Mouse (Mus musculus) c-Kit-positive CD71-positive TER-119-negative erythroid progenitor cells, embryonic 14.5 days (primary cell): ENCODE measurements around the gene Chrnb1.
A peak's percentile ranks its signal among the peaks of the same experiment; 100 is the strongest.

ENCODE experiments used
- DNase-seq: peaks from one replicate; pipeline ENCODE4 v3.0.0-alpha.2; 2013; ENCODE audit warnings: low read depth

Gene Chrnb1

DNA sequence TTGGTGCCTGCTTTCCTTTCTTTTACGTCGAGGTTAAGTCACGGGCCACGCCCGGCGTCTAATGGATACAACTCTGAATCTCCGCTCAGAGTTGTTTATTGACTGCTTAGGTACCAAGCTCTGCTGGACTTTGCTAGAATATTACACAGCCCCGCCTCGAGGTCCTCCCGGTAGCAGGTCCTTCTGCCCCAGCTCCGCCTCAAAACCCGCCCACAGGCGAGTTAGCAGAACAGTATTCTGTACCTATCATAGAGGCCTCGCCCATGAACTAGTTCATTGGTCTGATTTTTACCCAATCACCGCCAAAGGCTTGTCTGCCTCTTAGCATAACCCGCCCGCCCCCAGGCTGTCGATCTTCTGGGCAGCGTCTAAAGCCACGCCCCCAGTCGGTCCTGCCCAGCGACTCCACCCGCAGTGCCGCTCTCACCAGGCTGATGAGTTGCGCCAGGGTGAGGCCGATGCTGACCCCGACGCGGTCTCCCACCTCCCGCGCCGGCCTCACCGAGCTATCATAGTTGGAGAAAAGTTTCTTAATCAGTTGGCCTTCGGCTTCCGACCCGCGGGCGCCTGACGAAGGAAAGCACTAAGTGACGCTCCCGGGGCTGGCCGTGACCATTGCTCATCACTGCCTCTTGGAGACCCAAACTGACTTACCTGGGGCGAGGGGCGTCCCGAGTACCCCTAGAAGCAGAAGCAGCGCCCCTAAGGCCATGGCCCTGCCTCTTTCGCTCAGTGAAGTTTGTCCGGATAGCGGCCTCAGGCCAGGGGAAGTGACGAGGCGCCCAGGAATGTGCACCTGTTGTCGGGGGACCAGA lies at the start of gene Chrnb1:
TSS of gene Chrnb1 (minus strand) at position 776 of the 815 bp plus-strand sequence.
- peak; percentile 96 for DNase-seq

GRCm38 (mm10) chr11:69838714-69839104 lies 43.0 kb upstream of the Chrnb1 start:
- DNase-seq = no peak

DNA sequence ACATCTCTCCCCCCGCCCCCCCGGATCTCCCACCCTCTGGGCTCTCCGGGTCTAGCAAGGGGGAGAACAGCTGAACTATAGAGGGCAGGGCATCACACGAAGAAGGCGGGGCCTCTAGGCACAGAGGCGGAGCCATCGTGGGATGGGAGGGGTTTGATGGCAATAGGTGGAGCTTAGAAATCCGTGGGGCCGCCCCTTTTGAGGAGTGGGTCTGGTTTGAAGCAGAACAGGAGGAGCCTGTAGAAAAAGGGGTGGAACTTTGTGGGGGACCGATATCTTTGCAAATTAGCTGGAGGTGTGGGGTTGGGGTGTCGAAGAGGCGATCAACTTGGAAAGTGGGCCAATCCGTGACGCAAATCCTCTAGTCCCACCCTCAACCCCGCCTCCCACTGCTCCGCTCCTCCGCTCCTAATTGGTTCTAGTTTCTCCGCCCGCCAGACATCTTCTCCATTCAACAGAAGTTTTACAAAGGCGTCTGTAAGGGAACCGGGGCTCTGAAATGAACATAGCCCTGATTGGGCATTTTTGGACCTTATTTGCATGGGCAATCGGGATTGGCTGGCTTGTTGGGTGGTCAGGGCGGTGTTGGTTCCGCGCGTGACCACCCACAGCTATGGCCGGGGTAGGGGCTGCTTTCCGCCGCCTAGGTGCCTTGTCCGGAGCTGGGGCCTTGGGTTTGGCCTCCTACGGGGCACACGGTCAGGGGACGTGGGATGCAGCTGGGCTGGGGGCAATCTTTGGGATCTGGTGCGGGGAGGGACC lies 42.4 kb upstream of the Chrnb1 start, which contains the start of gene Tmem256:
TSS of gene Tmem256 (plus strand) at position 563 of the 762 bp plus-strand sequence.
- DNase-seq = peak; percentile 97

DNA sequence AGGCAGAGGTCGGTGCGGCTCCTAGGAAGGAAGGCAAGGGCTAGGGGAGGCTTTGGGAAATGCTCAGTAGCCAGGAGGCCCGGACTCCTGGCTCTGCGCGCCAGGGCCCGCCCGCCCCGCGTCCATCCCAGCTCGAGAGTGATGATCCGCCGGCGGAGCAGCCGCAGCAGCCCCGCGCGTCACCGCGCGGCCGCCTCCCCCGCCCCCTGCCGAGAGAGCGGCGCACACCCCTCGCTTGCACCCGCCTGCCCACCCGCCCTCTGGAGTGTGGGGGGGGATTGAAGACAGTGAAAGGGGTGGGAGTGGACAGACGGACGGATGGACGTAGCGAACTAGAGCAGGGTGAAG lies 41.8 kb upstream of the Chrnb1 start, which contains the start of gene Nlgn2:
TSS of gene Nlgn2 (minus strand) at position 181 of the 348 bp plus-strand sequence.
- no peak for DNase-seq

DNA sequence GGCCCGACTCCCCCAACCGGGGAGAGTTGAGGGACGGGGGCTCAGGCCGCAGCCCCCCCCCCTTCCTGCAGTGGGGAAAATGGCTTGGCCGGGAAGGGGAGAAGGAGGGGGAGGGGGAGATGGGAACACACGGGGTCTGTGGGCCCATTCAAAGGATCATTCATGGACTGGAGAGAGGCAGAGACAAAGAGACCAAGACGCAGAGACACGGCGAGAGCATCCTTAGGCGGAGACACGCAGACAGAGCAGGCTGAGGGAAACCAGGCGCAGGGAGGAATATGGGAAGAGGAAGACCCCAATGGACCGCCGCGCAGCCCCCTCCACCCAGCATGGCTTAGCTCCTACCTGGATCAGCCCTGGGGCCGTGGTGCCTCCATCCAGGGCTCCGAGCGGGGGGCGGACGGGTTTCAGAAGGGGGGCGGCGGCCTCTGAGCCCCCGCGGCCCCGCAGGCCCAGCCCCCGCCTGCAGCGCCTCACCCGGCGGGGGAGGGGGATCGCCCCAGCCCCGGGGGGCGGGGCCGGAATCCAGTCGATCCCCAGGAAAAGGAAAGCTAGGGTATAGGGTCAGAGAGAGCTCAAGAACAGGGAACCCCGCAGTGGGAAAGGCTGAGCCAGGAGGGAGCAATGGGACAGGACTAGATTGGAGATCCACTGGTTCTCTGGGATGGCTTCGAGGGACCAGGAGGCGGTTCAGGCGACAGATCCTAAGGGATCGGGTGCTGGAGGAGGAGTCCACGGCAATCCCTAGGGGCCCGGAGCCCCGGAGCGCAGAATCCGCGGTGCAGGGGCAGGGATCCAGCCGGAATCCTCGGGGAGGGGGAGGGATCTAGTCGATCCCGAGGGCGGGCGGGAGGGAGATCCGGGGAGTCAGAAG lies 41.2 kb upstream of the Chrnb1 start:
- no peak for DNase-seq

DNA sequence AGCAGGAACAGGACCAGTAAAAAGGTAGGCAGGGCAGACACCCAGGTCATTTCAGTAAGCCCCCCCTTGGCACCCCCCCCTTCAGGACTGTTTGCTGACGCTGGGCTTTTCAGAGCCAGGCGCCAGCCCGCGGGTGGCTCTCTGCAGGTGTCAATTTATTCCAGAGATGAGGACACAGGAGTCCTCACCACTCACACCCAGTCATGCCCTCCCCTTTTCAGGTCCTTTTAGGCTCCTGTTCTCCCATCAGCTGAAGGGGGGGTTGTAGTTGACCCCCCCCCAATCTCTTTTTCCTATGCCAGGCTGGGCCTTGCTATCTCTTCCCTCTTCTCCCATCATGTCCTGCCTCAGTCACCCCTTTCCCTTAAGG lies 40.2 kb upstream of the Chrnb1 start:
- DNase-seq = no peak

DNA sequence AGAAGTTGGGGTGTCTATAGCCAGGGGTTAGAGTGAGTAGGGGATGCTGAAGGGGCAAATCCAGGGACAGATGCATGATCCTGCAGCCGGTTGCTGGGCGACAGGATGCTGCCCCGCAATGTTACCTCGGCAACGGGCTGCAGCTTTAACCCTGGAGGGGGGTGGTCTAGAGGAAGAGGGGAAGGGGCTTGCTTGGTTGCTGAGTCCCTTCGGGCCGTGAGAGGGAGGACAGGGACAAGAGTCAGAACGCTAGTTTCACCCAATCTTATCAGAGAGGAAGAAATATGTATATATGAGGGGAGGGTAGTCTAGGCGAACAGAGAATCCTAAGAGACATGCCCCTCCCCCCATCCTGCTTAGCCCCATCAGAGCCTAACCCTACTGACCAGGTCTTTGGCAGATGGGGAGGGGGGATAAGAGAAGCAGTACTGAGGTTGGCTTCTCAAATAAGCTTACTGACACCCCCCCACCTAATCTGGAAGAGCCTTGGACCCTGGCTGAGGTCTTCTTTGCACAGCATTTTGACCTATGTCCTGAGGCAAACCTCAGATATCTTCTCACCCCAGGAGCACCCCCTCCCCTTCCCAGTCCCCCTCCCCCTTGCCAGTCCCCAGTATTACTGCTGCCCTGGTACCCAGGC lies 39.7 kb upstream of the Chrnb1 start:
- DNase-seq = no peak

- DNase-seq = no peak
Measured at GRCm38 (mm10) chr11:69834001-69834549, 38.3 kb upstream of the Chrnb1 start.

- DNase-seq = no peak
Measured at GRCm38 (mm10) chr11:69833554-69833953, 37.8 kb upstream of the Chrnb1 start.

- DNase-seq = no peak
Measured at GRCm38 (mm10) chr11:69828832-69829231, 33.1 kb upstream of the Chrnb1 start.

DNA sequence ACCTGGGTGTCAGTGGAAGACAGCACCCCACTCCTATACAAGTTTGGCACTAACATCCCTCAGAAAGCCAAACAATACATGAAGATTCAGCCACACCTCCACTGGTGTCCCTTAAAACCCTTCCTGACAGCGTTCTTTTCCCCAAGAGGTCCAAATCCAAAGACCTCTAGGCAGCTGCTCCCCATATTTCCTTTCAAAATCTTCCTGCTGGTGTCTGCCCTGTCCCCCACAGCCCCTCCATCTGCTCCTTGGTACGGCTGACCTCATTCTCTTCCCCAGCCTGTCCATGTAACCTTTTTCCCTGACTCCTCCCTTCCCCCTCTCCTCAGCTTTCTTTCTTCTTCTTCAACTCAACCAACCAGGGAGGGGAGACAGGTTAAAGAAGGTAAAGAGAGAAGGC lies 27.7 kb upstream of the Chrnb1 start:
- DNase-seq = no peak

DNA sequence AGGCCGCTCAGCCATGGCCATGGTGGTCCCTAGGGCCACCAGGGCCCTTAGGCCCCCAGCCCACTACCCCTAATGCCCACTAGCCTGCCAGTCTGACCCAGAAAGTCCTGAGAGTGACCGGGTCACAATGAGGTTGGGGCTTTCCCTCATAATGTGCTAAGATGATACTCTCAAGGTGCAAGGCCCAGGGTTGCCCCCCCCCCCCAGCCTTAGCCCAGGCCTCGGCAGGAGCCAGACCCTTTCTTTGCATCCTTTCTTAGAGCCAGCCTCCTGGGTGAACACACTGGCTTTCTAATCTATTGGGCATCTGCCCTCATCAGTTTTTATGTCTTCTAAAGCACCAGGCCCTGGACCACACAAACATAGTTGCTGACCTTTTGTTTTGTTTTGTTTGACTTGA lies 26.3 kb upstream of the Chrnb1 start, which contains the start of gene Spem1:
TSS of gene Spem1 (minus strand) at position 101 of the 400 bp plus-strand sequence.
- no peak for DNase-seq

DNA sequence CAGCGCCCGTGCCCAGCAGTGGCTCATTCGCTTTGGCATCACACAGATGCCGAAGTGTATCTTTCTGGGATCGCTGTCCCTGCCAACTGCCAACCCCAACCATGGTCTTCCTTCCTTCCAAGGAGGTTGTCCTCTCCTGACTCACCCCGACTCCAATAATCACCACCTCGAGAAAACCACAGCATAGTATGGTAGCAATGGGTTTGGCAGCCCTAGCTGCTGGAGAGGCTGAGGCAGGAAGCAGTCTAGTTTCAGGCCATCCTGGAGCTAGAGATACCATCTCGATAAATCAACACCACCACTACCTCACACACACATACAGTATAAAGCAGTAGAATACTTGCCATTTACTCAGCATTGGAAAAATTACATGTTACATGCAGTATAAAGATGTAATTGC lies 23.1 kb upstream of the Chrnb1 start:
- no peak for DNase-seq

DNA sequence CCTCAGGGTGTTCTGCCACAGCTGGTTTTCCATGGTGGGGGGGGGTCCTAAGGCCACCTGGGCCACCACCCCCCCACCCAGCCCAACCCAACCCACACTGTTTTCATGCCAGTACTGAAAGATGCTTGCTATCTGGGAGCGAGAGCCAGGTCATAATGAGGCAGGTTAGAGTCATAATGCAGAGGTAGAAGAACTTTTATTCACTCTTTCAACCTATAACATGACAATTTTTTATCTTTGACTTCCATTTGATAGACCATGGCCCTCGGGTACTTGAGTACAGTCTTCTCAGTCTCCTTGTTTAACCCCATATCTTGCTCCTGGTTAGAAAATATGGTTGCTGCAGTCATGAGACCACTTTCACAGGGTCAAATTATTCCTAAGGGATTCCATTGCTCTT lies 22.6 kb upstream of the Chrnb1 start, which contains the start of gene Spem2:
TSS of gene Spem2 (minus strand) at position 101 of the 400 bp plus-strand sequence.
- no peak for DNase-seq

GRCm38 (mm10) chr11:69816520-69816919 lies 20.8 kb upstream of the Chrnb1 start:
- DNase-seq = no peak

DNA sequence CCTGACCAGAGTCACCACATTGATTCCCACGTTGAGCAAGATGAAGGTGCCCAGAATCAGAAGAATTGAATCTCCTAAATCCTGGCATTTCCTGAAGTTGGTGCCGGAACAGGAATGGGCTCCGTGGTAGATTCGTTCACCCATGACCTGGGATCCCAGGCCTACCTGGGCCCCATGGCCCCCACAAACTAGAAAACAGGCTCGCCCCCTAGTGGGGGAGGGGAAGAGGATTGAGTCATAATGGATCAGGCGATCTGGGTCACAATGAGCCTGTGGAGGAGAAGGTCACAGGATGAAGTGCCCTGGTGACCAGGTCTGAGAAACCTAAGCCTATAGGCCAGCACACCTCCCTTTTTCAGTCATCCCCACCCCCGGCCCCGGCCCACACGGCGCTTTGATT lies 19.4 kb upstream of the Chrnb1 start, which contains the start of gene Gm39566:
TSS of gene Gm39566 (minus strand) at position 144 of the 400 bp plus-strand sequence.
- no peak for DNase-seq

- no peak for DNase-seq
Measured at GRCm38 (mm10) chr11:69810280-69810679, 14.5 kb upstream of the Chrnb1 start.

GRCm38 (mm10) chr11:69807641-69808040 lies 11.9 kb upstream of the Chrnb1 start:
- DNase-seq = no peak

DNA sequence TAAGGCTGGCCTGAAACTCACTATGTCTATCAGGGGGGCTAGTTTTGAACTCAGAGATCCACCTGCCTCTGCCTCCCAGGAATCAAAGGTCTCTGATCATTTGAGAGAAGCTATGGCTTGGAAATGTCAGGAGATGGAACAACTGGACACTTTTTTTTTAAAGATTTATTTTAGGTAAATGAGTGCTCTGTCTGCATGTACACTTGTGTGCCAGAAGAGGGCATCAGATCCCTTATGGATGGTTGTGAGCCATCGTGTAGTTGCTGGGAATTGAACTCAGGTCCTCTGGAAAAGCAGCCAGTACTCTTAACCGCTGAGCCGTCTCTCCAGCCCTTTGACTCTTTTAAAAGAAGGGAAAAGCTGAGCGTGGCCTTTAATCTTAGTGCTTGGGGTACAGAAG lies 10.6 kb upstream of the Chrnb1 start:
- DNase-seq = no peak

- DNase-seq = no peak
Measured at GRCm38 (mm10) chr11:69804972-69805909, 9.5 kb upstream of the Chrnb1 start, which contains the start of gene Tmem102. Gene Tmem102, minus strand, starts transcription at chr11:69805624.
